Mouse (Mus musculus) megakaryocyte, embryonic 14.5 days (primary cell): Measurements from ENCODE around the gene Nemf.
"Not testable (repeated sequence)": the region's sequence is repeated elsewhere in the genome, so short reads cannot be mapped to it uniquely, and the experiment has no call there.

Experiments used
- FLI1 ChIP-seq: IDR thresholded peaks from 2 replicates; pipeline ENCODE4 v1.6.1; 2012; ENCODE audit warnings: low read length, inconsistent platforms, mixed read lengths
- GATA1 ChIP-seq: IDR thresholded peaks from 3 replicates; pipeline ENCODE4 v1.6.1; 2012; ENCODE audit warnings: mixed read lengths, low read length, inconsistent platforms, borderline replicate concordance

GRCm38 (mm10) chr12:69377636-69378035 lies 20.7 kb upstream of the Nemf start:
- not testable (repeated sequence) for TF ChIP-seq GATA1, FLI1
